Mouse (Mus musculus): ENCODE measurements around the gene Lrrk1. TPM values are rescaled to one million over a fixed set of nuclear protein-coding genes. Genes with fewer than 3 reads are reported as not detected.
A peak's percentile ranks its signal among the peaks of the same experiment; 100 is the strongest.

Gene Lrrk1
- polyA plus RNA-seq, 1 experiment: 39.4 TPM

DNA sequence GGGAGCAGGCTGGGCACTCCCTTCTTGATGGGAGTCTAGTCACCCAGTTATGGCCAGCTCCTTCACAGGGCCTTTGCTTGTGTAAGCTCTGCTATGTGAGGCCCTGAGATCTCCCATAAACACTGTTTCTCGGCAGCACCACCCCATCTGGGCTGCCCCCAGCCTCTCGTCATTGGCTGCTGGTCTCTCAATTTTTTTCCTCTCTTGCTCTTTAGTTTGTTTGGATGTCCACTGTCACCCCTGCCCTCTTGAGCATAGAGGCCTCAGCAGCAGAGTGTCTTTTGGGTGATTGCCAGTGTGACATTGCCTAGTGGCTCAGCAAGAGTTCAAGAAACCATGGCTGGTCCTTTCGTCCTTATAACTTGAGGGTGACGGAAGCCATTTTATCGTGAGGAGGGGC is 130.9 kb downstream of the Lrrk1 start:
- DNase-seq (ENCODE audit: low spot score): peak; percentile 3

GRCm38 (mm10) chr7:66256441-66256840 is 131.7 kb downstream of the Lrrk1 start:
- no peak for DNase-seq (ENCODE audit: low spot score)

DNA sequence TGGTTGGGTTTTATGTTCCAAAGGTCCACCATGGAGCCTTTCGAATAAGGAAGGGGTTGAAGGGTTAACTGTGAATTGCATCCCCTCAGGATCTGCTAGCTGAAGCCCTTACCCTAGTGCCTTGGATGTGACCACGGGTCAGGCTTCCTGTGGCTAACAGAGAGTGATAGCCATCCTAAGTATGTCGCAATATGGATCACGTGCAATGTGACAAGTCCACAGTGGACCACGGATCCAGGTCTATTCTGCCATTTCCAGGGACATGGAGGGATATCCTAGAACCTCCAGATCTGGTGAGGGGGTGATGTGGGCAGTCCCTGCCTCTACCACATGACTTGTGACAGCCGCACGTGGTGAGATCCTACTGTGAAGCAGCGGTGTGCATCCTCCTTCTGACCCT is 133.2 kb downstream of the Lrrk1 start:
- no peak for DNase-seq (ENCODE audit: low spot score)

GRCm38 (mm10) chr7:66253975-66254651 is 134.0 kb downstream of the Lrrk1 start:
- DNase-seq (ENCODE audit: low spot score): no peak

DNA sequence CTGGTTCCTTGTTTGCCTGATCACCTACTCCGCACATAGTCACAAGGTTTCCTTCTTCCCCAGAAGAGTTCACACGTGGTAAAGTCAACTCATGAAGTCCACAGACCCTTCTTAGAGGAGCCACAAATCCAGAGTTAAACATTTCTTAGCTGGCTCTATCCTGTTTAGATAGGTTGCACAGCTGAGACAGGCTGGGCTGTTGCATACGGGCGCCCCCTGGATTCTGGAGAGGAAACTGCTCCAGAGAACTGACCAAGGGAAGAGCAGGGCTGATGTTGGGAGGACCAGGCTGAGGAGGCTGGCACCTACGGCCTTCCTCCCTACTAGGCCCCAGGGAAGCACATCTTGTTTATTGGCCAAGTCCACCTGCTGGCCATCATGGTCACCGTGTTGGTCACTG is 138.1 kb downstream of the Lrrk1 start:
- DNase-seq (ENCODE audit: low spot score): peak; percentile 59

DNA sequence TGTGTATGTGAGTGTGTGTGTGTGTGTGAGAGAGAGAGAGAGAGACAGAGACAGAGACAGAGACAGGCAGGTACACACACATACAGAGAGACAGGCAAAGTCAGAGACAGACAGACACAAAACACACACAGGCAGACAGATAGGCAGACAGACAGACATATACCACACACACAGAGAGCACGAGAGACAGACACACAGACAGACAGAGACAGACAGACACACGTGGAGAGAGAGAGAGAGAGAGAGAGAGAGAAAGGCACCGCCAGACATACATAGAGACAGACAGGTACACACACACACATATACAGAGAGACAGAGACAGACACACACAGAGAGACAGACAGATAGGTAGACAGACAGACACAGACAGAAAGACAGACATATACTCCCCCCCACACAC is 138.7 kb downstream of the Lrrk1 start:
- no peak for DNase-seq (ENCODE audit: low spot score)

- DNase-seq (ENCODE audit: low spot score): no peak
These were observed 139.1 kb downstream of the Lrrk1 start for GRCm38 (mm10) chr7:66249020-66249419.

GRCm38 (mm10) chr7:66248270-66248669 is 139.9 kb downstream of the Lrrk1 start:
- DNase-seq (ENCODE audit: low spot score): peak; percentile 10

- peak; percentile 20 for DNase-seq (ENCODE audit: low spot score)
These were observed 140.7 kb downstream of the Lrrk1 start for GRCm38 (mm10) chr7:66247274-66248021.

- DNase-seq (ENCODE audit: low spot score): peak; percentile 4
These were observed 141.4 kb downstream of the Lrrk1 start for GRCm38 (mm10) chr7:66246716-66247235.

DNA sequence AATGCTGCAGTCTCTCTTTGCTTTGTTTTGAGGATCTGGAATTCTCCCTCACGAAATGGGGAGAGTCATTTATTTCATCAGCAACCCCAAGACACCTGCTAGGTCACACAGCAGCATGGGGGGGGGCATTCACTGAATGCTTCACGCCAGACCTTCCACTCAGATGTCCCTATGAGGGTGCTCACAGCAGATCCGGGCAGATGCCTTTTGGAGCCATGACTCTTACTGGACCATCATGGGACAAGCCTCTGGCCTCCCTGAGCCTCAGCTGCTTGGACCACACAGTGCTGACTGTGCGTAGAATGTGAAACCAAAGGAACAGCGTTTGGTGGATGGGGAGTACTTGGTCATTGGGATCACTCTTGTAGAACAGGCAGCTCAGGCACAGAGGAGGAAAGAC is 142.5 kb downstream of the Lrrk1 start:
- DNase-seq (ENCODE audit: low spot score): peak; percentile 11

- DNase-seq (ENCODE audit: low spot score): peak; percentile 6
These were observed 144.3 kb downstream of the Lrrk1 start for GRCm38 (mm10) chr7:66243766-66244325.

DNA sequence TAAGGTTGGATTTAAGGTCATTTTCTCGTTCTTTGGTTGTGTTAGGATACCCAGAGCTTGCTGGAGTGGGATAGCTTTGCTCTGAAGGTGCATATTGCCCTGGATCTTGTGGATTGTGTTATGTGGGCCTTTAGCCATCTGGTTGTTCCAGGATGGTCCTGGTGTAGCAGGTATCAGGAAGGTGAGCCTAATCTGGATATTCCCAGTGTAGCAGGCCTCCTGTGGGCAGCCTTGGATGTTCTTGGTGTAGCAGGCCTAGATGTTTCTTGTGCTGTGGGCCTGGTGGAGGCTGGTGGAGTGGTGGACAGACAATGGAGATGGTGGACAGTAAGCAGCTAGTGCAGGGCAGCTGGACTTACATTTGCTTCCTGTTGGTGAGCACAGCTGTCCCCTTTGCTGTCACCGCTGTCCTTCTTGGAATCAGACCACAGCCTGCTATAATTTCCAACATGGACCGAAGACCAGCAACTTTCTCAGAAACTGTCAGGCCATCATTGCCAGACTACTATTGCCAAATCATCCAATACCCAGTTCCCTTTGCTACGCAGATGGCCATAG is 146.2 kb downstream of the Lrrk1 start:
- DNase-seq (ENCODE audit: low spot score): peak; percentile 10

GRCm38 (mm10) chr7:66238157-66238556 is 150.0 kb downstream of the Lrrk1 start:
- no peak for DNase-seq (ENCODE audit: low spot score)

DNA sequence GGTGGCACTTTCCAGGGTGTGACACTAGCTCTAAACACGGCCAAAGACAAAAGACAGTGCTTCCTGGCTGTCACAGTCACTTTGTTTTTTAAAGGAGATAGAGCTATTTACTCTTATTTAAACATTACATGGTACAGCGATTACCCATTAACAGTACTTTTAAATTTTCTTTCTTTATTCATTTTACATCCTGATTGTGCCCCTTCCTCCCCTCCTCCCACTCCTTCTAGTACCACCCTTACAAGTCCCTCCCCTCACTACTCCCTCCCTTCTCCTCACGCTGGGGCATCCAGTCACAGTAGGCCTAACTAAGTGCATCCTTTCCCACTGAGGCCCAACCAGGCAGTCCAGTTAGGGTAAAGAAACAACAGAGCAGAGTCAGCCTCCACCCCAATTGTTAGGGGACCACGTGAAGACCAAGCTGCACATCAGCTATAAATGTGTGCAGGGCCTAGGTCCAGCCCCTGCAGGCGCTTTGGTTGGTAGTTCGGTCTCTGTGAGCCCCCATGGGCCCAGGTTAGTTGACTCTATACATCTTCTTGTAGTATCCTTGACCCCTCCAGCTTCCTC is 154.1 kb downstream of the Lrrk1 start:
- peak; percentile 9 for DNase-seq (ENCODE audit: low spot score)

DNA sequence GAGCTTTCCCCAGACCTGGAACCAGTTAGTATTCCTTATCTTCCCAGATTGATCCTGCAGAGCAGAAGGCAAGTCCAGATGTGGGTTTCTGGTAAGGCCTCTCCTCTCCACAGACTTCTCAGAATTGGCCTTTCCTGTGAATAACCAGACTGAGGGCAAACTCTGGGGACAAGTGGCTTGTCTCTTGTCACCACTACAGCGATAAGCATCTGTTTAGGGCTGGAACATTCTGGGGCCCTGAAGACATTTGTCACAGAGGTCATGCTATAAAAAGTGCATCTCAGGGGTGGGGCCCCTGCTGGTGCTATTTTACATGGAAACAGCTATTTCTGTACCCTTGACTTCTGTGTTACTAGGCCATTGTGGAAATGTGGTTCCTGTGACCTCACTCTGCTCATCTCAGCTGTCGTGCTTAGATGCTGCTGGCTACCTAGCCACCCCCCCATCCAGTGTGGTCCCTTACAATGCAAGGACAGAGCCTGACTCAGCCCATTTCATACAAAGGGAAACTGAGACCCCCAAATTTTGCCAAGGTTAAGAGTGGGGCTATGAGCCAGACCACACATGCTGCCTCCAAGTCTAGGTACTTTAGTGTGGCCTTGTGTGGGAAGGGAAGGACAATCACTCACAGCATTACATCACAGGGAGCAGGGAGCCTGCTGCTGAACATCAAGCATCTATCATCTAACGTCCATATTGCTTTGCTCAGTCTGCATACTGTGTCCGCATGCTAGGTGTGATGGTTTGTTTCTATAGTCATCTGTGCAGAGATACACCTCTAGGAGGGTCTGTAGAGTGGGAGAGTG is 154.8 kb downstream of the Lrrk1 start:
- peak; percentile 6 for DNase-seq (ENCODE audit: low spot score)

DNA sequence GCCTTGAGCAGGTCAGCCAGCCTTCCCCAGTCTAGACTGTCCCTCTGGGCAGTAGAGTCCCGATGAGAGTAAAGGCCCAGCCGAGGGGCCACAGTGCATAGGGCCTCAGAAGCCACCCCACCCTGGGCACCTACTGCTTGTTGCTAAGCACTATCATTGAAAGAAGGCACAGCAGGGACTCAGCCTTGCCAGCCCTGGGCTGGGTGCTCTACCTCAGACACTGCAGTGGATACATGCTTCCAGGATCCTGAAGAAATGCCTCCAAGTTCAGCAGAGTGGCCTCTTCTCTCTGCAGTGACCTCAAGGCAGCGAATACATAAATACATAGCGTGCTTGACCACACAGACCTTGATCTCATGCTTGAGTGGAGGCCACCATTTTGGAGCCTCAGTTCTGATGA is 156.3 kb downstream of the Lrrk1 start:
- peak; percentile 8 for DNase-seq (ENCODE audit: low spot score)

DNA sequence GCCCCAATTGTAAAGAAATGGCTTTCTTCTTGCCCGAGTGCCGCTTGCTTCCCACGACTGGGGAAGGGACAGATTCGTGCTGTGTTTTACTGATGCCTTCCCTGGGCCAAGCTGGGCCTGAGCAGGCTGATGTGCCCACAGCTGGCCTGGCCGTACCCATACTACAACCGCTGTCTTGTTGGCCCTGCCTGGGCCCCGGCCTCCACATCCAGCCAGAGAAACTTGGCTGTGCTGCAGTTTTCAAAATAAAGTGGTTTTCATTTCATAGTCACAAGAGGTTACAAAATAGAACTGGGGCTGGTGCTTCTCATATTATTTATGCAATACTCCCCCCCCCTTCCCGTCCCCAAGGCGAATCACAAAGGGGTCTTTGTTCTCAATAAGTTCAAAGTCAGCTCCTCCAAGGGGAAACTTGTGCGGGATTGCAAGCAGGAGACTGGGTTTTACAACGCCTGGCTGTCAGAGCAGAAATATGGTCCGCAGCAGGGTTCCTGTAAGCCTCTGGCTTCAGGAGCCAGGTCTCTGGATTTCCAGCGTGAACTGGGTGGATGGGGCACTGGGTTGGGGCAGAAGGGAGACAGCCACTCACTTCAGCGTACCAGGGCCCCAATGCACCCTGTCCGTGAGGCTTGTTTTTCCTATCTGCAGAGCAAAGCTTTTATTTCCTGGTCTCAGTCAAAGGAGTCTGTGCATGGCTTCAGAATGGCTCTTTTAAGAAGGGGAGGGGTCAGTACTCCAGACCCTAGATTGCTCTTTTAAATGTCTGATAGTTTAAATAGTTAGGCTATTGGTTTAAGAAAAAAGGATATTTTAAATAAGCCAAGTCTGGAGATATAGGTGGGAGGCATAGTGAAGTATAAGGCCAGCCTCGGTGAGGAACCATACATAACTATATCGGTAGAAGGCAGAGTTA is 157.3 kb downstream of the Lrrk1 start:
- DNase-seq (ENCODE audit: low spot score): peak; percentile 12

DNA sequence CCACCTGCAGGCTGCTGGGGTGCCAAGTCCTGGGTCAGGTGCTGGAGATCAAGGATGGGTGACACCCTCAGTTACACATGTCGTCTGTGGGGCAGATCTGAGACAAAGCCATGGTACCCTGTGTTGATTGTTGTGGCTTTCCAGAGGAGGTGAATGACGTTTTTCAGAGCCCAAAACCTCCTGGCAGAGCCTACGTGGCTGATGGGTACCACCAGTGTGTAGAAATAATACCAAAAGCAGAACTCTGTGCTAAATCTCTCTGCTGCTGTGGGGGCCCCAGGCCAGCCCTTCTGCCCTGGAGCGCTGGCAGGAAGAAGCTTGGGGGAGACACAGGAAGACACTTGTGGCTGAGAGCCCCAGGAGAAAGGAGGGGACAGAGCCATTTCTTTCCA is 157.9 kb downstream of the Lrrk1 start:
- peak; percentile 13 for DNase-seq (ENCODE audit: low spot score)

- DNase-seq (ENCODE audit: low spot score): no peak
These were observed 158.7 kb downstream of the Lrrk1 start for GRCm38 (mm10) chr7:66229433-66229832.
